Mouse (Mus musculus) frontal cortex, postnatal 36 days (tissue): Measurements from ENCODE around the gene Rabif.
"Not testable (repeated sequence)": the region's sequence is repeated elsewhere in the genome, so short reads cannot be mapped to it uniquely, and the experiment has no call there.

Experiments
- DNase-seq, 2 experiments: peaks; one replicate each; pipeline ENCODE4 v3.0.0; 2022; ENCODE audit warnings: low spot score in 2 of 2

Rabif gene

DNA sequence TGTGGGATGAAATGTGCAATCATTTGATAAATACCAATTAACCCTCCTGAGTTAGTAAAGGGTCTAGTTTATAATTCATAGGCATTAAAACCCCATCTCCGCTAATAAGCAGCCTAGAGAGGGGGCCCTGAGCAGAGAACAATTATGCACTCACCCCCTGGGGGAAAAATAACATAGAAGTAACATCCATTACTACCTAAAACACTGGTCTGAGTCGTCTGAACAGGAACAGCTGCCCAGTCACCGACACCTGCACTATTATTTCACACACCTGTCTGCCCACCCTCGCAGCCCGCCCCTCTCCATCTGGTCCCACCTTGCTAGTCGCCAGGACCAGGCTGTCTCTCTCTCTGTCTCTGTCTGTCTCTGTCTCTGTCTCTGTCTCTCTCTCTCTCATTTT lies 18.1 kb downstream of the Rabif start:
- DNase-seq = no peak

- DNase-seq = no peak
Measured at GRCm38 (mm10) chr1:134513312-134513860, 18.9 kb downstream of the Rabif start.

DNA sequence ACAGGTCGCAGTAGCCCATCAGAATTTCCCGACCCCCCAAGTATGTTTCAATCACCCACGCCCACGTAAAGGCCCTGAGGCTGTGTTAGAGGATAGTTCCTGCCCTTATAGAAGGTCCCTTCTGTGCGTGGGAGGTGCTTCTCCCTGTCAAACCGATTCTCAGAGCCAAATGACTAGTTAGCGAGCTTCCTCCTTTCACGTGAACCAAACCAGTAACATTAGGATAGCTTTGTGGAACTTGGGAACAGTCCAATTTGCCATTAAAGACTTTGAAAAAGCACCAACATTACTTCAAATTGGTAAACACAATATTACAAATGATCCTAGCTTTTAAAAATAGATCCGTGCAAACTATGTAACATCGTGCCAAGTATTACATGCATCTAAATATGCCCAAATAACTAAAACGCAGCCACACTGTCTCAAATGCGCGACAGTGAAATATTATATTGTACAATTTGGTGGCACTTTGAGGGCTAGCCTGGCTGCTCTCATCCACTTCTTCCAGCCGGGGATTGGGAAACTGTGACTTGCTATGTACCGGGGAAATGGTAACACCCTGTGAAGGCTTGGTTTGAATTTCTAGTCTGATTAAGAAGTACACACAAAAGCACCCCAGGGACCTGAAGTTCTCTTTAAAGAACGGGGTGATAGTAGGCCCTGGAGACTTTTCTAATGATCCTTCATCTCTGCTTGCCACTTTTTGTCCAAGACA lies 19.6 kb downstream of the Rabif start:
- no peak for DNase-seq

DNA sequence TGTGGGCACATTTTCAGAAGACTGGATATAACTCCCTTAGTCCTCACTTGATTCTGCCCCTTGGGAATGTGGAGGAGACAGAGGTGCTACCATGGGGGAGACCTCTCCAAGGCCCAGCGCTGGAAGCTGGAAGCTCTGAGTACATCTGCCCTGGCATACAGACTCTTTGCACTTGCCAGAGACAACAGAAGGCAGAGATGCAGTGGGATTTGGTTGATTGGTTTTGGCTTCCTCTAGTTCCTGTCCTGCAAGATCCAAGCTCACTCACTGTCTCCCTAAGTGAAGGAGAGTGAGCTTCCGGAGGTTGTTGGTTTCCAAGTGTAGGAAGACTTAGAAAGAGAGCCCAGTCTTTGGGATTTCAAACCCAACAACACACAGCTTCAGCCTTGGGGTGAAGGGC lies 21.4 kb downstream of the Rabif start:
- no peak for DNase-seq

DNA sequence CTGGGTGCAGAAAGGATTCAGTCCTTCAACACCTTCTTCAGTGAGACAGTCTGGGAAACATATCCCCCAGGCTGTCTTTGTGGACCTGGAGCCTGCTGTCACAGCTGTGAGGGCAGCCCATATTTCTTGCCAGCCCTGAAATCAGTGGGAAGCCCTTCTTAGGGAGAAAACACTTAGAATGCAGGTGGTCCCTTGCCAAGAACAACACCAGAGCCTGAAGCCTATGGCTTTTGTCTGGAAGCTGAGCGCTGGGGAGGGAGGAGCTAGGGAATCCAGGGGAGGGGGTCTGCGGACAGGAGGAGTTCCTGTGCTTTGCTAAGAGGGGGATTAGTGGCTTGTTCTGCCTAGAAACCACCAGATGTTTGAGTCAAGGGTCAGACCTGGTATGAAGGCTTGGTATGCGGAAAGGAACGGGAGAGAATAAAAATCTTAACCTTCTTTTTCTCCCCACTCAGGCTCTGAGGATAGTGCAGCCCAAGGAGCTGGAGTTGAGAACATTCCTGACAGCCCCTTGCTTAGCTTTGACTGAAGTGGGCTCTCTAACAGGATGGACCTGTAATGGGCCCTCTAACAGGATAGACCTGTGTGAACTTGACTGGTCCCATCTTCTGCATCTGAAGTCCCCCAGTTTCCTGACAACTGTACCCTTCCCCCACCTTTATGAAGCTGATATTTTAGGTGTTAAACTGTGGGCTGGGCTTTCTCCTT lies 22.2 kb downstream of the Rabif start:
- no peak for DNase-seq

DNA sequence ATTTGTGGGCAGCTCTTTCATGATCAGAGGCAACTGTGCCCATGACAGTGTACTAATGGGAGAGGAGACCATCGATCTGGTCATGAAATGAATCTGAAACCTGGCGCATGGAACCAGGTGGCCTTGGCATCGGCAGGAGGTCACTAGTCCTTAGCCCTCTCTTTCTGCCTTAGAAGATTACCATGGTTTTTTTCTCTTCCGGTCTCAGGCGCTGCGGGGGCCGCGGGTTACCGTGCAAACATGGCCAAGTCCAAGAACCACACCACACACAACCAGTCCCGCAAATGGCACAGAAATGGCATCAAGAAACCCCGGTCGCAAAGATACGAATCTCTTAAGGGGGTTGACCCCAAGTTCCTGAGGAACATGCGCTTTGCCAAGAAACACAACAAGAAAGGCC lies 23.4 kb downstream of the Rabif start:
- DNase-seq = not testable (repeated sequence)

DNA sequence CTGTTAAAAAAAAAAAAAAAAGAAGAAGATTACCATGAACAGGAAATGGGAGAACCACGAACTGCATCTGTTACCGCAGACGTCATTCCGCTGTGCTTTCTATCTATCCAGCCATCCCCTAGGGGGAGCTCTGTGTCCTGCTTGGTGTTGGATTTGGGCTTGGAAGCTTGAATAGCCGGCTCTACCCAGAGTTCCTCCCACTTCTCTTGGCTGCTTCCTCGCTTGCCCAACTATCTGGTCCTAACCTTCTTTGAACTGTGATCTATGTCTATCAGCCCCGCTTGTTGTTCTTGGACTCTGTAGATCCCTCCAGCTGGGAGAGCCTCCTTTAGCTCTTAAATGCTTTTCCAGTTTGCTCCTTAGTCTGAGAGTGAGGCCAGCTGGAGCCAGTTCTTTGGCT lies 24.2 kb downstream of the Rabif start:
- DNase-seq = peak; percentile 73 to 88

- not testable (repeated sequence) for DNase-seq
Measured at GRCm38 (mm10) chr1:134519201-134519600, 24.8 kb downstream of the Rabif start.

DNA sequence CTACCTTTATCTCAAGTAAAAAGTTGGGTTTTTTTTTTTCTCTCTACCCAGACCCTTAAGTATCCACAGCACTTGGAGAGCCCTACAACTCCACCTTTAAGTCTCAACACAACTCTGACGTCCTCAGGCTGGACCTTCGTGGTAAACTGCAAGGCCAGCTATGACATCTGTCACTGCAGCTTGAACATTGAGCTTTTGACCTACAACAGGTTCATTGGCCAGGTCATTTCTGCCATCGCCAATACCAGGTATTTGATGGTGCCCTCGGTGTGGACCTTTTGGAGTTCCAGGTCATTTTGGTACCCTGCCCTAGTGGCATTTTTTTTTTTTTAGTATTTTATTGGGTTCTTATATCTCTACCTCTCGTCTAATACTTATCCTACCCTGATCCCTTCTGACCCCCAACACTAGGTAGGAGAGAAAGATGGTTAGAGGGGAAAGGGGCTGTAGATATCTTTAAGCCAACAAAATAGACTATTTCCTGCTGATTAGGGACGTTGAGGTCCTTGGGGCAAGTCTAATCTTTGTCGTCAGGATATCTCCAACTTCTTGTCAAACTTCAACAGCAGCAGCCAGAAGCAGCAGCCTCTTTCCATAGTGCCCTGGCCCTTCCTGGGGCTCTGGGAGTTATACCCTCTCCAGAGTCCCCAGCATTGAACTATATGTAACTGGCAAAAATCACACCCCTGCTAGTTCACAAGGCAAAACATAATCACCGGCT lies 25.7 kb downstream of the Rabif start:
- DNase-seq = no peak

DNA sequence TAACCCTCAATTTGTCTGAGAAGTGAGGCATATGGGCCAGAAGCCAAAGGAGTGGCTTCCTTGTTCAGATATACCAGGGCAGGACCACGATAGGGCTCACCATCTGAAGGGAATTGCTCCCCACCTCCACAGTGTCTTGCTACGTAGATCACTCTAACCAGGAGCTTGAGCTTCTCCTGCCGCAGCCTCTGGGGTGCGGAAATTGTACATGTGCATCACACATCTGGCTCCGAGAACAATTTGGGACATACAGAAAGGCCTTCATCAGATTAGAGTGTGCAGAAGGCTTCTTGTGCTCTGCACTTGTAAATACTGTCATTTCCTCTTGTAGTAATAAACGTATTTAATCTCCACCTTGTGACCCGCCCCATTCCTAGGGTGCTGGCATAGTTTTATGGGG lies 26.7 kb downstream of the Rabif start:
- DNase-seq = no peak

- no peak for DNase-seq
Measured at GRCm38 (mm10) chr1:134522325-134522724, 27.9 kb downstream of the Rabif start.

DNA sequence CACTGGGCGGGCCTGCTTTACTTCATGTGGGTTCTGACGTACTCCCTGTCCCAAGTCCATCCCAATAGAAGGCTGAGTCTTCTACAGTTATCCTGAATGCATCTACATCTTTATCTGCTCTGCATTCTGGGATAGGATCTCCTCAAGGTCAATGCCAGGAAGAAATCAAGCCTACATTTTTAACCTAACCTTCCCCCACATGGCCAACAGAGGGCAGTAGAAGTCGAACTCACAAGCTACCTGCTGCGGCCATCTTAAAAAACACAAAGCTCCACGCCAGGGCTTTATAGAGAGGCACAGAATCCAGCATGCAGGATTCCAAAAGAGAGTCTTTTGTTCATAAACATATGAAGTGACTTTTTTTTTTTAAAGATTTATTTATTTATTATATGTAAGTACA lies 30.0 kb downstream of the Rabif start:
- DNase-seq = no peak

- no peak for DNase-seq
Measured at GRCm38 (mm10) chr1:134525015-134525414, 30.6 kb downstream of the Rabif start.

GRCm38 (mm10) chr1:134526752-134527151 lies 32.3 kb downstream of the Rabif start:
- DNase-seq = no peak

- DNase-seq = peak; percentile 22 to 26
Measured at GRCm38 (mm10) chr1:134530618-134531017, 36.2 kb downstream of the Rabif start.

GRCm38 (mm10) chr1:134533710-134534109 lies 39.3 kb downstream of the Rabif start:
- DNase-seq = not testable (repeated sequence)

DNA sequence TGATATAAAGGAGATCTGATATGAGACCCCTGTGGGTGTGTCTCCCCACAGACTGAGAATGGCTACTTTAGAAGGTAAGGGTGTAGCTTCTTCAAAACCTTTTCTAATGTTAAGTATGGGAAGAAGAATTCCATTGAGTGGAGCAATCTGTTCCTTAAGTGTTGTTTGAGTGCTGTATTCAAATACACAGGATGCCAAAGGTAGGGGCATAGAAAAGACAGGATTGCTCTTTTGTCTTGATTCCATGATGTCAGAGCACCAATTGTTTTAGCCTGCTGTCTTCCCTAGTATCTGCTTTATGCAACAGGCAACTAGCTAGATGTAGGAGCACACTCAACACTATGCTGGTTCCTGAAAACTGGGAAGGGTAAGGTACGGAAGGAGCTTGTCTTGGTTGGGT lies 40.6 kb downstream of the Rabif start:
- no peak for DNase-seq

DNA sequence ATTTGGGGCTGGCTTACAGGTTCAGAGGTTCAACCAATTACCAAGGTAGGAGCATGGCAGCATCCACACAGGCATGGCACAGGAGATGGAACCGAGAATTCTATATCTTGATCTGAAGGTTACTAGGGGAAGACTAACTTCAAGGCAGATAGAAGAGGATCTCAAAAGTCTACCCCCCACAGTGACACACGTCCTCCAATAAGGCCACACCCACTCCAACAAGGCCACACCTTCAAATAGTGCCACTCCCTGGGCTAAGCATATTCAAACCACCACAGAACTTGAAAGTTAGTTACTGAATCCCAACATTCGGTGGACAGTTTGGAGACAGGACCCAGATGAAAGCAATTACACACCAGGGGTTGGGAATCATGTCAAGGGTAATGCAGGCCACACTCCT lies 41.1 kb downstream of the Rabif start:
- DNase-seq = no peak

DNA sequence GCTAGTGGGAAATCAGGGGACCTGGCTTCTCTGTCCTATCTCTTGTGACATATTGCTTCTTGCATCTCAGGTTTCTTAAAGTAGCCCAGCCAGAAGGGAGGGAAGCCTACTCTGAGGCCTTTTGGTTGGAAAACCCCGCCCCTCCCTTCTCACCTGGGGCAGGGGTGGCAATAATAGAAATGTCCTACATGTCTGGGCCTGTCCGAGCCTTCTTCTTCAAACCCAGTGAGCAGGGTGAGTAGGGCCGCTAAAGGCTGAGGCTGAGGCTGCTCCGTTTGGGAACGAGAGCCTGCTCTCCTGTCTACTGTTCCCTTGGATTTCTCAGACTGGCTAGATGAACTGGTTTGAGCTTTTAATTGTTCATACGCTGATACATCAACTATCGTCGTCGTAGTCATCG lies 46.2 kb downstream of the Rabif start:
- DNase-seq = no peak

DNA sequence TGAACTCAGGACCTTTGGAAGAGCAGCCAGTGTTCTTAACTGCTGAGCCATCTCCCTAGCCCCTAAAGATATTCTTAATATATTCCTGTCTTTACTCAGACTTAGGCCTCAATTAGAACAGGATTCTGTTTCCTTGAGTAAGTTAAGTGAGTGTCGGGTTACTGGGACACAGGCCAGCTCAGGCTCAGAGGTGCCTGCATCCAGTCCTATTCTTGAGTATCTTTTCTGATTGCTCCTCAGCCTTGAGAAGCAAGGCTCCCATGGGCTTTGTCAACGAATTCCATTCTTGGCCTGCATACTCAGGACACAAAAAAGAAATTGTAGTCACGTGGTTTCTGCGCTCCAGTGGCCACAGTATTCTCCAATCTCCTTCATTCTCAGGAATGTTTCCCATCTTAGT lies 53.8 kb downstream of the Rabif start:
- no peak for DNase-seq

DNA sequence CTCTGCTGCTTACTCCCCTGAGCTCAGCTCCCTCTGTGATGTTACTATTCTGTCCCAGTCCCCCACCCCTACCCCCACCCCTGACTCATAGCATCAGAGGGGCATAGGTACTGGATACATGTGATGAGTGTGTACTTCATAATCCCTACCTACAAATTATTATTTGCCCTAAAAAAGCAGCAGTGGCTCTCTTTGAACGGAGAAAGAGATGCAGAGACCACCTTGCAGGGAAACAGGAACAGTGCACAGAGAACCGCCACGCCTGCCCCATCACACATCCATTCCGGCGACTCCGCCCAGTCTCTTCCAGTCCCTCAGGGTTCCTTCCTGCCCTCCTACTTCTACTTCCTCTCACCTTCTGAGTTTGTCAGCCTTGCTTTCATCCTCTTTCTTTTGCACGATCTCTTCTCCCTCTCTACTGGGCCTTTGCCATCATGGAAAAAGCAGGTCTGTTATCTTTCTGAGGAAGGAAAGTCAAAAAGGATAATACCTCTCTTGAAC lies 55.2 kb downstream of the Rabif start, which contains the start of gene Mgat4e:
Mgat4e (minus strand) TSS at position 51 of the 501 bp plus-strand sequence.
- DNase-seq = no peak

DNA sequence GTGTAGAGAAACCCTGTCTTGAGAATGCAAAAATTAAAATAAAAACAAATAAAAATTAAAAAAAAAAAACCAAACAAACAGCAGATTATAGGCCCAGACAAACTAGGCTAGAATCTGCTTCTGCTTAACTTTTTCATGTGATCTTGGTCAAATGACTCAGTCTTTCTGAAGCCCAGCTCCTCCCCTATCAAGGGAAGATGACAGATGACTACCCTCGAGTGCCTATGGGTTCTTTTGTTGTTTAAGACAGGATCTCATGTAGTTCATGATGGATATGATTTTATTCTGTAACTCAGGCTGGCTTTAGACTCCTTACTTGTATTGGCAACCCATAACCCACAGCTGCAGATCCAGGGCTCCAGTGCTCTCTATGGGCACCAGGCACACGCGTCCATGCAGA lies 57.4 kb downstream of the Rabif start:
- DNase-seq = no peak
